Mouse (Mus musculus) ES-E14 (cell line): ENCODE results near the gene Nek7. TPM values are rescaled to one million over a fixed set of nuclear protein-coding genes. Genes with fewer than 3 reads are reported as not detected.

Source experiments
- DNase-seq: peaks from one replicate; pipeline ENCODE4 v3.0.0-alpha.2; 2013; ENCODE audit warnings: low read depth, low spot score
- H3K27ac ChIP-seq: 2 replicates; pipeline ENCODE4 v1.5.1; 2012; ENCODE audit warnings: low read depth, mild to moderate bottlenecking, low read length, moderate library complexity, mixed read lengths; ENCODE audit not compliant: poor library complexity, insufficient read depth, severe bottlenecking
- H3K36me3 ChIP-seq: 2 replicates; pipeline ENCODE4 v1.6.1; 2012; ENCODE audit warnings: mild to moderate bottlenecking, low read length, moderate library complexity, mixed read lengths; ENCODE audit not compliant: control insufficient read depth, poor library complexity, insufficient read depth, severe bottlenecking
- H3K4me1 ChIP-seq, 2 experiments: fragments of 150-350 bp in 1 of 2; sonication (generic) in 1 of 2; 2 replicates each; pipeline ENCODE4 v1.6.1; 2012; ENCODE audit warnings: low read length in 2 of 2, mild to moderate bottlenecking in 1 of 2, mixed read lengths in 1 of 2; ENCODE audit not compliant: control insufficient read depth in 2 of 2, insufficient read depth in 2 of 2, poor library complexity in 1 of 2
- H3K4me3 ChIP-seq, 2 experiments: fragments of 150-350 bp in 1 of 2; sonication (generic) in 1 of 2; 2 replicates each; pipeline ENCODE4 v1.5.1; 2012; ENCODE audit warnings: low read length in 2 of 2, low read depth in 1 of 2, mild to moderate bottlenecking in 1 of 2, mixed read lengths in 1 of 2; ENCODE audit not compliant: insufficient read depth in 1 of 2, poor library complexity in 1 of 2, severe bottlenecking in 1 of 2
- H3K9ac ChIP-seq: 2 replicates; pipeline ENCODE4 v1.6.1; 2012; ENCODE audit warnings: low read depth, mild to moderate bottlenecking, low read length, mixed read lengths; ENCODE audit not compliant: poor library complexity, insufficient read depth, severe bottlenecking
- H3K9me3 ChIP-seq: fragments of 150-350 bp; sonication (generic); 2 replicates; pipeline ENCODE4 v1.6.1; 2012; ENCODE audit warnings: low read depth, mild to moderate bottlenecking, low read length; ENCODE audit not compliant: control insufficient read depth, insufficient read depth
- CHD2 ChIP-seq: IDR thresholded peaks from 2 replicates; pipeline ENCODE4 v1.6.1; 2014; ENCODE audit warnings: mild to moderate bottlenecking, low read depth, low read length, inconsistent platforms
- HCFC1 ChIP-seq: IDR thresholded peaks from 2 replicates; pipeline ENCODE4 v1.6.1; 2012; ENCODE audit warnings: low read length, inconsistent platforms, borderline replicate concordance; ENCODE audit not compliant: insufficient read depth
- MAFK ChIP-seq: IDR thresholded peaks from 2 replicates; pipeline ENCODE4 v1.6.1; 2014; ENCODE audit warnings: mild to moderate bottlenecking, low read depth, low read length, inconsistent platforms; ENCODE audit not compliant: insufficient read depth
- ZC3H11A ChIP-seq: IDR thresholded peaks from 2 replicates; pipeline ENCODE4 v1.6.1; 2012; ENCODE audit warnings: low read depth, mild to moderate bottlenecking, inconsistent platforms, low read length, borderline replicate concordance
- ZNF384 ChIP-seq: IDR thresholded peaks from 2 replicates; pipeline ENCODE4 v1.6.1; 2012; ENCODE audit warnings: low read depth, low read length, inconsistent platforms
- in situ Hi-C, 2 experiments: fragments of 600-800 bp; cut with MboI; formaldehyde crosslinking; loops; one replicate each; pipeline ENCODE4 v1.15.1; 2025; ENCODE audit warnings: low sequenced_read_pairs in 2 of 2, inconsistent platforms in 1 of 2; ENCODE audit not compliant: unreplicated experiment in 2 of 2
- total RNA-seq: library from RNA; depleted of rRNA; stranded (reverse); fragments of 300-350 nt; gene quantifications from 2 replicates; pipeline ENCODE4 v1.2.3, GENCODE M21; 2012

Nek7 gene
- total RNA-seq, 1 experiment, result 13.3 TPM

GRCm38 (mm10) chr1:138500155-138500554, 119.8 kb downstream of the Nek7 start:
- in situ Hi-C loops, result no loop called here
- Histone ChIP-seq H3K27ac (no peak overlapping the region), H3K9ac (no peak overlapping the region), H3K9me3 (no peaks in the 10 kb centered on the region), H3K36me3 (no peaks in the 10 kb centered on the region), H3K4me3 (no peak overlapping the region), H3K4me1 (peaks cover 0 to 4% of the 10 kb centered on the region in 2 experiments; a peak in 1 of 4 replicates)
- DNase-seq, result no peak
- no peak for TF ChIP-seq ZC3H11A
- no peak for TF ChIP-seq HCFC1

DNA sequence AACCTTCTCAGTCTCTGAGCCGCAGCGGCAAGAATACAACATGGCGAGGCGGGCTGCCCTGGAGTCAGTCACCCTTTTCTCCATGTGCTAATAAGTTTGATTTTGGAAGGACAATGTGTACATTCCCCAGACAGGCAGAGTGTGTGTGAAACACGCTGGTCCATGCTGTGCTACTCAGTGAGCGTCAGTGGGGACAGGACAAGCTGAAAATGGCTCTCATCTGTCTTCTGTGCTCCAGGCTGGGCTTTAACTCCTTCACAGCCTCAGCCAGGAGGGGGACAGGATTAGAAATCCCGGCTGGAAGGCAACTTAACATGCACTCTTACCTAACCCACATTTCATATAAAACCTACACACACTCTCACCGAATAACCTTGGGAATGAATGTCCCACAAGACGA, 120.5 kb downstream of the Nek7 start:
- Histone ChIP-seq H3K27ac (no peak overlapping the region), H3K9ac (no peak overlapping the region), H3K4me1 (peaks cover 0 to 2% of the 10 kb centered on the region in 2 experiments; a peak in 1 of 4 replicates), H3K36me3 (no peaks in the 10 kb centered on the region), H3K4me3 (no peak overlapping the region), H3K9me3 (no peaks in the 10 kb centered on the region)
- in situ Hi-C loops, result no loop called here
- no peak for DNase-seq
- TF ChIP-seq ZC3H11A (no peak), ZNF384 (no peak), HCFC1 (no peak), CHD2 (no peak), MAFK (no peak)

DNA sequence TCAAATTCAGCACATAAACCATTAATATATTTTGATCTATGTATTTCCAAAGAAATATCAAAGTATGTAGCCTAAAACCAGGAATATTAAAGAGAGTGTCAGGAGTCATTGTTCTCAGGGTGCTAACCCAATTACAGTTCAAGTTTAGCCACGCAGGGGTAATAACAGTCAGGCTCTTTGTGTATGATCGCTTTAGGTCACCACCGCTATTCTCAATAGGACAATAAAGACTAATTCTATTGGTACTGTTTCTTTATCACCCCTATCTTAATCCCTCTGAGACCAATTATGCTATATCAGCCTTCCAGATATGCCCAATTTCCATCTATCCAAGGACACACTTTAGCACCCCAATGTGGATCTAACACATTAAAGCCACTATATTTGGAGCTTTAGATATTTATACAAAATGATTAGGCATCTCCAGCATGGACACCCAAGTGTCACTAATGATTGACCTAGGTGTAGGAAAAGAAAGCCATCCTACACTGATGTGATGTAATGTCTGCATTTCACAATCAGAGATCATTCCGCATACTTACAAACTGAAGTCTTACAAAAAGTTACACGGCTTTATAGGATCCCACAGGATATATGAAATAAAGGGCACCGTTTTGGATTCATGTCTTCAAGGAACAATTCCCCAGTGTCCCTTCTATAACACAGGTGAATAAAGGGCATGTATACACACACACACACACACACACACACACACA, 128.4 kb downstream of the Nek7 start:
- Histone ChIP-seq H3K36me3 (no peaks in the 10 kb centered on the region), H3K4me3 (no peak overlapping the region), H3K4me1 (no peaks in the 10 kb centered on the region), H3K9me3 (no peaks in the 10 kb centered on the region), H3K9ac (no peak overlapping the region), H3K27ac (no peak overlapping the region)
- DNase-seq, result no peak
- no peak for TF ChIP-seq CHD2
- no peak for TF ChIP-seq ZNF384
- no peak for TF ChIP-seq ZC3H11A
- TF ChIP-seq MAFK, result no peak
- no peak for TF ChIP-seq HCFC1
- in situ Hi-C loops, result no loop called here

DNA sequence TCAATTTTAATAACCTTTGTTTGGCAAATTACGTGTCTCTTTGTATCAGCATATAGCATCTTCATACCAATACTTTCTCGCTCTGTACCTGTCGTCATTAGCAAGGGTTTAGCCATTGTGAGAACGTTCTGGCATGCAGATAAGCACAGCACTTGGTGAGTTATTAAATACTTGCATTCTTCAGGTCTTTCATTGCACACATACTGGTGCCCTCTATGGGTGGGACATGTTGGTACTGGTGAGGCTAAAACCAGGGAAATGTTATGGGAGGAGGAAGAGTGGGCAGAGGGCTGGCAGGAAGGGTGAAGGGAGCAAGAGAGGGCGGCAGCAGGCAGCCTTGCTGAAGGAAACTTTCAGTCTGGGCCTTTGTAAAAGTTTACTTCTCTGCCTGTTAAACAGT, 132.4 kb downstream of the Nek7 start:
- Histone ChIP-seq H3K36me3 (no peaks in the 10 kb centered on the region), H3K27ac (no peak overlapping the region), H3K9ac (no peak overlapping the region), H3K4me3 (no peak overlapping the region), H3K9me3 (no peaks in the 10 kb centered on the region), H3K4me1 (no peaks in the 10 kb centered on the region)
- in situ Hi-C loops, result no loop called here
- TF ChIP-seq HCFC1 (no peak), ZC3H11A (no peak), ZNF384 (no peak), MAFK (no peak), CHD2 (no peak)
- no peak for DNase-seq

- no peak overlapping the region for H3K4me3 ChIP-seq
- no peaks in the 10 kb centered on the region for H3K9me3 ChIP-seq
- TF ChIP-seq HCFC1 (no peak), CHD2 (no peak), ZNF384 (no peak), MAFK (no peak), ZC3H11A (no peak)
- no peak for DNase-seq
- H3K9ac ChIP-seq, result no peak overlapping the region
- no peak overlapping the region for H3K27ac ChIP-seq
- H3K36me3 ChIP-seq, result no peaks in the 10 kb centered on the region
- in situ Hi-C loops, result no loop called here
- H3K4me1 ChIP-seq, result no peaks in the 10 kb centered on the region
Measured at GRCm38 (mm10) chr1:138480694-138481093, 139.2 kb downstream of the Nek7 start.
